Mouse (Mus musculus): Measurements from ENCODE around the gene Zc3h10. TPM values are rescaled to one million over a fixed set of nuclear protein-coding genes. Genes with fewer than 3 reads are reported as not detected.

Zc3h10 gene
- polyA plus RNA-seq (2014; fragmentation: Nextera tagmentation; extraction: Ambion mirVana) = 16.3 and 17.5 TPM in 2 replicates

- Histone ChIP-seq H3K9ac (ENCODE audit: low read length) (peak within 1 kb of the TSS; percentile 94), H3K36me3 (ENCODE audit: control insufficient read depth, insufficient read depth, low read length) (peaks cover 9% of the 10 kb centered on the region; the same call in 1 of the 2 replicates), H3K27me3 (ENCODE audit: control insufficient read depth, insufficient read depth, low read length) (no peaks in the 10 kb centered on the region), H3K4me2 (ENCODE audit: low read depth, low read length, severe bottlenecking) (peak within 1 kb of the TSS; percentile 65), H3K27ac (ENCODE audit: low read depth, low read length) (peak within 1 kb of the TSS; percentile 96), H3K4me3 (ENCODE audit: low read depth, low read length) (peak within 1 kb of the TSS; percentile 81), H3K4me1 (replicated peaks; ENCODE audit: control insufficient read depth, insufficient read depth, low read length) (no peaks in the 10 kb centered on the region; the same call in none of the 2 replicates), H3K9me3 (ENCODE audit: control insufficient read depth, low read length) (no peaks in the 10 kb centered on the region)
- WGBS = under 1% methylated on average over 49 of the region's 50 CpGs
- ATAC-seq (replicated peaks; ENCODE audit: low FRiP score) = peak; percentile 89
- DNase-seq (ENCODE audit: low spot score) = peak; percentile 93
Measured at GRCm38 (mm10) chr10:128547361-128548032, at the start of gene Zc3h10. Gene Zc3h10, minus strand, starts transcription at chr10:128547774.

GRCm38 (mm10) chr10:128592797-128593196, 45.2 kb upstream of the Zc3h10 start:
- 82% methylated on average over 5 of the region's 5 CpGs for WGBS
- H3K4me3 ChIP-seq (ENCODE audit: low read depth, low read length) = no peak overlapping the region
- no peaks in the 10 kb centered on the region for H3K9me3 ChIP-seq (ENCODE audit: control insufficient read depth, low read length)
- no peak overlapping the region for H3K27ac ChIP-seq (ENCODE audit: low read depth, low read length)
- no peaks in the 10 kb centered on the region for H3K36me3 ChIP-seq (ENCODE audit: control insufficient read depth, insufficient read depth, low read length)
- ATAC-seq (replicated peaks; ENCODE audit: low FRiP score) = no peak
- peaks cover 19% of the 10 kb centered on the region for H3K27me3 ChIP-seq (ENCODE audit: control insufficient read depth, insufficient read depth, low read length)
- H3K4me2 ChIP-seq (ENCODE audit: low read depth, low read length, severe bottlenecking) = no peak overlapping the region
- no peak overlapping the region for H3K9ac ChIP-seq (ENCODE audit: low read length)
- DNase-seq (ENCODE audit: low spot score) = no peak
- 0 out of 2 replicates have a peak, but pooled peaks cover 2% of the 10 kb centered on the region for H3K4me1 ChIP-seq (replicated peaks; ENCODE audit: control insufficient read depth, insufficient read depth, low read length)

GRCm38 (mm10) chr10:128591436-128591835, 43.9 kb upstream of the Zc3h10 start:
- Histone ChIP-seq H3K27ac (ENCODE audit: low read depth, low read length) (no peak overlapping the region), H3K4me3 (ENCODE audit: low read depth, low read length) (no peak overlapping the region), H3K4me1 (replicated peaks; ENCODE audit: control insufficient read depth, insufficient read depth, low read length) (0 out of 2 replicates have a peak, but pooled peaks cover 2% of the 10 kb centered on the region), H3K9me3 (ENCODE audit: control insufficient read depth, low read length) (no peaks in the 10 kb centered on the region), H3K36me3 (ENCODE audit: control insufficient read depth, insufficient read depth, low read length) (no peaks in the 10 kb centered on the region), H3K9ac (ENCODE audit: low read length) (no peak overlapping the region), H3K4me2 (ENCODE audit: low read depth, low read length, severe bottlenecking) (no peak overlapping the region), H3K27me3 (ENCODE audit: control insufficient read depth, insufficient read depth, low read length) (peaks cover 27% of the 10 kb centered on the region)
- no peak for ATAC-seq (replicated peaks; ENCODE audit: low FRiP score)
- WGBS = 92% methylated on average over 6 of the region's 6 CpGs
- no peak for DNase-seq (ENCODE audit: low spot score)

- H3K4me1 ChIP-seq (replicated peaks; ENCODE audit: control insufficient read depth, insufficient read depth, low read length) = 0 out of 2 replicates have a peak, but pooled peaks cover 2% of the 10 kb centered on the region
- DNase-seq (ENCODE audit: low spot score) (peak; percentile 90), ATAC-seq (replicated peaks; ENCODE audit: low FRiP score) (peak; percentile 75)
- no peaks in the 10 kb centered on the region for H3K9me3 ChIP-seq (ENCODE audit: control insufficient read depth, low read length)
- peaks cover 27% of the 10 kb centered on the region for H3K27me3 ChIP-seq (ENCODE audit: control insufficient read depth, insufficient read depth, low read length)
- peak overlapping the region; percentile 64 for H3K4me3 ChIP-seq (ENCODE audit: low read depth, low read length)
- WGBS = under 1% methylated on average over 37 of the region's 43 CpGs
- H3K27ac ChIP-seq (ENCODE audit: low read depth, low read length) = no peak overlapping the region
- peak overlapping the region; percentile 50 for H3K9ac ChIP-seq (ENCODE audit: low read length)
- H3K4me2 ChIP-seq (ENCODE audit: low read depth, low read length, severe bottlenecking) = peak overlapping the region; percentile 98
- H3K36me3 ChIP-seq (ENCODE audit: control insufficient read depth, insufficient read depth, low read length) = no peaks in the 10 kb centered on the region
Measured at GRCm38 (mm10) chr10:128590193-128590690, 42.7 kb upstream of the Zc3h10 start.

GRCm38 (mm10) chr10:128589464-128590192, 42.1 kb upstream of the Zc3h10 start, which contains the start of gene Erbb3:
Gene Erbb3, minus strand, starts transcription at chr10:128589652.
- peaks cover 27% of the 10 kb centered on the region for H3K27me3 ChIP-seq (ENCODE audit: control insufficient read depth, insufficient read depth, low read length)
- H3K9me3 ChIP-seq (ENCODE audit: control insufficient read depth, low read length) = no peaks in the 10 kb centered on the region
- H3K4me1 ChIP-seq (replicated peaks; ENCODE audit: control insufficient read depth, insufficient read depth, low read length) = 0 out of 2 replicates have a peak, but pooled peaks cover 2% of the 10 kb centered on the region
- peak; percentile 72 for DNase-seq (ENCODE audit: low spot score)
- H3K36me3 ChIP-seq (ENCODE audit: control insufficient read depth, insufficient read depth, low read length) = no peaks in the 10 kb centered on the region
- peak; percentile 40 for ATAC-seq (replicated peaks; ENCODE audit: low FRiP score)
- peak within 1 kb of the TSS; percentile 50 for H3K9ac ChIP-seq (ENCODE audit: low read length)
- under 1% methylated on average over 43 of the region's 43 CpGs for WGBS
- H3K27ac ChIP-seq (ENCODE audit: low read depth, low read length) = no peak within 1 kb of the TSS
- H3K4me3 ChIP-seq (ENCODE audit: low read depth, low read length) = peak within 1 kb of the TSS; percentile 64
- peak within 1 kb of the TSS; percentile 98 for H3K4me2 ChIP-seq (ENCODE audit: low read depth, low read length, severe bottlenecking)

- WGBS = 2% methylated on average over 23 of the region's 23 CpGs
- DNase-seq (ENCODE audit: low spot score) = peak; percentile 52
- H3K4me3 ChIP-seq (ENCODE audit: low read depth, low read length) = peak overlapping the region; percentile 64
- H3K9me3 ChIP-seq (ENCODE audit: control insufficient read depth, low read length) = no peaks in the 10 kb centered on the region
- no peak overlapping the region for H3K27ac ChIP-seq (ENCODE audit: low read depth, low read length)
- peaks cover 27% of the 10 kb centered on the region for H3K27me3 ChIP-seq (ENCODE audit: control insufficient read depth, insufficient read depth, low read length)
- peak overlapping the region; percentile 50 for H3K9ac ChIP-seq (ENCODE audit: low read length)
- peak overlapping the region; percentile 98 for H3K4me2 ChIP-seq (ENCODE audit: low read depth, low read length, severe bottlenecking)
- H3K36me3 ChIP-seq (ENCODE audit: control insufficient read depth, insufficient read depth, low read length) = no peaks in the 10 kb centered on the region
- peak; percentile 30; the same call in 1 of the 2 replicates for ATAC-seq (replicated peaks; ENCODE audit: low FRiP score)
- 0 out of 2 replicates have a peak, but pooled peaks cover 2% of the 10 kb centered on the region for H3K4me1 ChIP-seq (replicated peaks; ENCODE audit: control insufficient read depth, insufficient read depth, low read length)
Measured at GRCm38 (mm10) chr10:128588775-128589463, 41.3 kb upstream of the Zc3h10 start.

GRCm38 (mm10) chr10:128588136-128588535, 40.6 kb upstream of the Zc3h10 start:
- H3K27me3 ChIP-seq (ENCODE audit: control insufficient read depth, insufficient read depth, low read length) = peaks cover 27% of the 10 kb centered on the region

GRCm38 (mm10) chr10:128587697-128588096, 40.1 kb upstream of the Zc3h10 start:
- H3K9me3 ChIP-seq (ENCODE audit: control insufficient read depth, low read length) = no peaks in the 10 kb centered on the region
- WGBS = 54% methylated on average over 8 of the region's 8 CpGs
- no peak overlapping the region for H3K27ac ChIP-seq (ENCODE audit: low read depth, low read length)
- H3K27me3 ChIP-seq (ENCODE audit: control insufficient read depth, insufficient read depth, low read length) = peaks cover 27% of the 10 kb centered on the region
- no peak for DNase-seq (ENCODE audit: low spot score)
- H3K4me3 ChIP-seq (ENCODE audit: low read depth, low read length) = no peak overlapping the region
- no peaks in the 10 kb centered on the region for H3K36me3 ChIP-seq (ENCODE audit: control insufficient read depth, insufficient read depth, low read length)
- H3K4me2 ChIP-seq (ENCODE audit: low read depth, low read length, severe bottlenecking) = no peak overlapping the region
- ATAC-seq (replicated peaks; ENCODE audit: low FRiP score) = no peak
- H3K9ac ChIP-seq (ENCODE audit: low read length) = no peak overlapping the region
- H3K4me1 ChIP-seq (replicated peaks; ENCODE audit: control insufficient read depth, insufficient read depth, low read length) = 0 out of 2 replicates have a peak, but pooled peaks cover 2% of the 10 kb centered on the region

More at GRCm38 (mm10) chr10:128588136-128588535, 40.6 kb upstream of the Zc3h10 start:
- no peak for ATAC-seq (replicated peaks; ENCODE audit: low FRiP score)
- Histone ChIP-seq H3K27ac (ENCODE audit: low read depth, low read length) (no peak overlapping the region), H3K36me3 (ENCODE audit: control insufficient read depth, insufficient read depth, low read length) (no peaks in the 10 kb centered on the region), H3K4me2 (ENCODE audit: low read depth, low read length, severe bottlenecking) (no peak overlapping the region), H3K9ac (ENCODE audit: low read length) (no peak overlapping the region), H3K9me3 (ENCODE audit: control insufficient read depth, low read length) (no peaks in the 10 kb centered on the region), H3K4me1 (replicated peaks; ENCODE audit: control insufficient read depth, insufficient read depth, low read length) (0 out of 2 replicates have a peak, but pooled peaks cover 2% of the 10 kb centered on the region), H3K4me3 (ENCODE audit: low read depth, low read length) (no peak overlapping the region)
- 5% methylated on average over 1 of the region's 1 CpGs for WGBS
- DNase-seq (ENCODE audit: low spot score) = no peak
